Mouse (Mus musculus): Measurements from ENCODE around the gene Prrg2.
A peak's percentile ranks its signal among the peaks of the same experiment; 100 is the strongest.
"Not testable (repeated sequence)": the region's sequence is repeated elsewhere in the genome, so short reads cannot be mapped to it uniquely, and the experiment has no call there.

Prrg2 gene

GRCm38 (mm10) chr7:45035631-45036030 lies 26.8 kb downstream of the Prrg2 start:
- no peak for DNase-seq (ENCODE audit: low read depth, low spot score)

- no peak for DNase-seq (ENCODE audit: low read depth, low spot score)
These were observed 28.6 kb downstream of the Prrg2 start for GRCm38 (mm10) chr7:45033722-45034359.

- DNase-seq (ENCODE audit: low read depth, low spot score), result no peak
These were observed 31.6 kb downstream of the Prrg2 start for GRCm38 (mm10) chr7:45030857-45031256.

- no peak for DNase-seq (ENCODE audit: low read depth, low spot score)
These were observed 32.5 kb downstream of the Prrg2 start for GRCm38 (mm10) chr7:45029995-45030394.

- no peak for DNase-seq (ENCODE audit: low read depth, low spot score)
These were observed 34.1 kb downstream of the Prrg2 start for GRCm38 (mm10) chr7:45028351-45028750.

GRCm38 (mm10) chr7:45027761-45028160 lies 34.7 kb downstream of the Prrg2 start:
- DNase-seq (ENCODE audit: low read depth, low spot score), result no peak

- no peak for DNase-seq (ENCODE audit: low read depth, low spot score)
These were observed 36.2 kb downstream of the Prrg2 start for GRCm38 (mm10) chr7:45026256-45026655.

- no peak for DNase-seq (ENCODE audit: low read depth, low spot score)
These were observed 36.8 kb downstream of the Prrg2 start for GRCm38 (mm10) chr7:45025601-45026220.

GRCm38 (mm10) chr7:45024281-45025248 lies 37.9 kb downstream of the Prrg2 start:
- DNase-seq (ENCODE audit: low read depth, low spot score), result peak; percentile 59

GRCm38 (mm10) chr7:45023711-45024110 lies 38.8 kb downstream of the Prrg2 start:
- not testable (repeated sequence) for DNase-seq (ENCODE audit: low read depth, low spot score)

GRCm38 (mm10) chr7:45020225-45020624 lies 42.3 kb downstream of the Prrg2 start:
- DNase-seq (ENCODE audit: low read depth, low spot score), result no peak

- peak; percentile 89 for DNase-seq (ENCODE audit: low read depth, low spot score)
These were observed 43.4 kb downstream of the Prrg2 start for GRCm38 (mm10) chr7:45019031-45019571.

GRCm38 (mm10) chr7:45017242-45018061 lies 45.0 kb downstream of the Prrg2 start, which contains the start of gene Rras:
TSS of gene Rras (plus strand) at chr7:45017961.
- DNase-seq (ENCODE audit: low read depth, low spot score), result peak; percentile 100

GRCm38 (mm10) chr7:45016761-45017160 lies 45.7 kb downstream of the Prrg2 start:
- no peak for DNase-seq (ENCODE audit: low read depth, low spot score)

- DNase-seq (ENCODE audit: low read depth, low spot score), result peak; percentile 99
These were observed 46.4 kb downstream of the Prrg2 start, which contains the start of gene Scaf1 for GRCm38 (mm10) chr7:45015957-45016612. TSS of gene Scaf1 (minus strand) at chr7:45016363.

GRCm38 (mm10) chr7:45015344-45015956 lies 47.0 kb downstream of the Prrg2 start:
- peak; percentile 65 for DNase-seq (ENCODE audit: low read depth, low spot score)

GRCm38 (mm10) chr7:45014096-45014451 lies 48.4 kb downstream of the Prrg2 start:
- DNase-seq (ENCODE audit: low read depth, low spot score), result no peak

- no peak for DNase-seq (ENCODE audit: low read depth, low spot score)
These were observed 48.9 kb downstream of the Prrg2 start for GRCm38 (mm10) chr7:45013366-45014095.

- DNase-seq (ENCODE audit: low read depth, low spot score), result no peak
These were observed 49.7 kb downstream of the Prrg2 start for GRCm38 (mm10) chr7:45012824-45013223.
